Mouse (Mus musculus): ENCODE results near the gene Cxcl16. TPM values are rescaled to one million over a fixed set of nuclear protein-coding genes. Genes with fewer than 3 reads are reported as not detected.

The Cxcl16 gene
- polyA plus RNA-seq (2017; shearing (Covaris generic)) = 3.0 TPM

GRCm38 (mm10) chr11:70459601-70460101 lies at the start of gene Cxcl16:
Gene Cxcl16, minus strand, starts transcription at chr11:70459984.

DNA sequence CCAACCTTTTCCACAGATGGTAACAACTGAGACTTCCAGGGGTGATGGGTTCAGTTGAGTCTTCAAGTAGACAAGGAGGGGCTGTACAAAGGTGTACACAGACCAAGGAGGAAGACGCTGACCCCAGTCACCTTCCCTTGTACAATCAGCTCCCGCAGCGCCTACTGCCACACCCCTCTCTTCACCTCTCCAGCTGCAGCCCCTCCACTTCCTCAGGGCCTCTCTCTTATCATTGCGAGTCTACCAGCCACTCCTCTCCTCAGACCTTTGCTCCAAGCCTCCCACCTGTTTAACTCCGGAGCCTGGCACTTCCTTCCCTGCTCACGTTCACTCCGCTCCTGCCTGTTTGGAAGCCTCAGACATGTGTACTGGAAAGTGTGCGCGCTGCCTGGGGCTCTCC lies 45.2 kb upstream of the Cxcl16 start, which contains the start of gene Tm4sf5:
TSS of gene Tm4sf5 (plus strand) at position 275 of the 400 bp plus-strand sequence.

GRCm38 (mm10) chr11:70458688-70459600 lies 840 bp downstream of the Cxcl16 start, which contains the start of gene Zmynd15:
Gene Zmynd15, plus strand, starts transcription at chr11:70459433.

GRCm38 (mm10) chr11:70451797-70452498 lies 7.8 kb downstream of the Cxcl16 start, which contains the start of gene Med11:
Gene Med11, plus strand, starts transcription at chr11:70451919.

DNA sequence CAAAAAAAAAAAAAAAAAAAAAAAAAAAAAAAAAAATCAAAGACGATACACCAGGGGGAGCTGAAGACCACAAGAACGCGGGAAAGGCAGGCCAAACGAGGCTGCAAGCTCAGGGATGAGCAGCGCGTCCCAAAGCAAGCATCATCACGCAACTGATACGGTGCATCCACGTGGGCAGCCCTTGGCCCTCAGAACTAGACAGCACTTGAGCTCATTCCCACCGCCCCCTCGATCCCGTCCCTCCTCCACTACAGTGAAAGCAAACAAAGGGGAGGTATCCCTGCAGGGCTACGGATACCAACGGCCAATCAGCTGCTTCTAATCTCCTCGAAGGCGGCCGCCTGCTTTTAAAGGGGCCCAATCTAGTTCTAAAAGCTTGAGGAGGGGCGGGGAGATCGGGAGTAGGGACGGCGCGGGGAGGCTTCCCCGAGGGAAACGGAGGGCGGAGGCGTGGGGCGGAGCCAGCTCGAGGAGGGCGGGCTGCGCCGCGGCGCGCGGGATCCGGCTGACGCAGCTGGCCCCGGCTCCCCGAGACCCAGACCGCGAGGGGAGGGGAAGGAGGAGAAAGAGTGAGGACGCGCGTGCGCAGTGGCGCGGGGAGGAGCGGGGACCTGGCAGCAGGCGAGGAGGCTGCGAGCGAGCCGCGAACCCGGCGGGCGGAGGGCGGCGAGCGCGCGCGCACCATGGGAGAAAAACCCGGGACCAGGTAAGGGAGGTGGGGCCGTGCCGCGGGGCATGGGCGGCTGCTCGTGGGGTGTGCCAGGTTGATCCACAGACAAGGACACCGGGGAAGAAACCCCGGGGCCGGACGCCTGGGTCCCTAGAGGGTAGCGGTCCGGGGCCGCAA lies 27.5 kb downstream of the Cxcl16 start, which contains the start of gene Arrb2:
TSS of gene Arrb2 (plus strand) at position 588 of the 847 bp plus-strand sequence.

GRCm38 (mm10) chr11:70409594-70410296 lies 50.0 kb downstream of the Cxcl16 start, which contains the start of gene Pelp1:
Gene Pelp1, minus strand, starts transcription at chr11:70410031.

Other genes starting within 250 kb of the Cxcl16 start
- gene Slc16a11, start 247.2 kb downstream of the Cxcl16 start, polyA plus RNA-seq (2017; shearing (Covaris generic)) = not detected
- gene Slc16a13, start 238.9 kb downstream of the Cxcl16 start, polyA plus RNA-seq (2017; shearing (Covaris generic)) = 0.65 TPM
- gene Bcl6b, start 230.2 kb downstream of the Cxcl16 start, polyA plus RNA-seq (2017; shearing (Covaris generic)) = 0.11 TPM
- 86.1 TPM for gene 0610010K14Rik, start 222.1 kb downstream of the Cxcl16 start, polyA plus RNA-seq (2017; shearing (Covaris generic))
- 4.5 TPM for gene Gm21988, start 220.2 kb downstream of the Cxcl16 start, polyA plus RNA-seq (2017; shearing (Covaris generic))
- gene Rnasek, start 220.1 kb downstream of the Cxcl16 start, polyA plus RNA-seq (2017; shearing (Covaris generic)) = 200 TPM
- gene Alox12, start 204.6 kb downstream of the Cxcl16 start, polyA plus RNA-seq (2017; shearing (Covaris generic)) = not detected
- not detected for gene Alox12e, start 137.4 kb downstream of the Cxcl16 start, polyA plus RNA-seq (2017; shearing (Covaris generic))
- gene Alox15, start 108.0 kb downstream of the Cxcl16 start, polyA plus RNA-seq (2017; shearing (Covaris generic)) = 0.26 TPM
- 9.9 TPM for gene Pelp1, start 50.0 kb downstream of the Cxcl16 start, polyA plus RNA-seq (2017; shearing (Covaris generic))
- 172 TPM for gene Arrb2, start 27.3 kb downstream of the Cxcl16 start, polyA plus RNA-seq (2017; shearing (Covaris generic))
- 192 TPM for gene Med11, start 8.1 kb downstream of the Cxcl16 start, polyA plus RNA-seq (2017; shearing (Covaris generic))
- gene Zmynd15, start 551 bp downstream of the Cxcl16 start, polyA plus RNA-seq (2017; shearing (Covaris generic)) = 0.43 TPM
- gene Tm4sf5, start 45.3 kb upstream of the Cxcl16 start, polyA plus RNA-seq (2017; shearing (Covaris generic)) = 0.67 TPM
- not detected for gene Vmo1, start 54.6 kb upstream of the Cxcl16 start, polyA plus RNA-seq (2017; shearing (Covaris generic))
- not detected for gene Gltpd2, start 59.2 kb upstream of the Cxcl16 start, polyA plus RNA-seq (2017; shearing (Covaris generic))
- gene Psmb6, start 65.4 kb upstream of the Cxcl16 start, polyA plus RNA-seq (2017; shearing (Covaris generic)) = 301 TPM
- gene Gm40193, start 73.0 kb upstream of the Cxcl16 start, polyA plus RNA-seq (2017; shearing (Covaris generic)) = not detected
- gene Pld2, start 80.1 kb upstream of the Cxcl16 start, polyA plus RNA-seq (2017; shearing (Covaris generic)) = 12.7 TPM
- gene Mink1, start 102.9 kb upstream of the Cxcl16 start, polyA plus RNA-seq (2017; shearing (Covaris generic)) = 24.3 TPM
- gene 4930544D05Rik, start 155.9 kb upstream of the Cxcl16 start, polyA plus RNA-seq (2017; shearing (Covaris generic)) = 1.5 TPM
- gene Chrne, start 159.2 kb upstream of the Cxcl16 start, polyA plus RNA-seq (2017; shearing (Covaris generic)) = 10.7 TPM
- gene Gp1ba, start 179.1 kb upstream of the Cxcl16 start, polyA plus RNA-seq (2017; shearing (Covaris generic)) = not detected
- gene Rnf167, start 187.3 kb upstream of the Cxcl16 start, polyA plus RNA-seq (2017; shearing (Covaris generic)) = 286 TPM
- 71.3 TPM for gene Slc25a11, start 187.5 kb upstream of the Cxcl16 start, polyA plus RNA-seq (2017; shearing (Covaris generic))
- 2,639 TPM for gene Pfn1, start 194.7 kb upstream of the Cxcl16 start, polyA plus RNA-seq (2017; shearing (Covaris generic))
- gene Eno3, start 197.2 kb upstream of the Cxcl16 start, polyA plus RNA-seq (2017; shearing (Covaris generic)) = 11.1 TPM
- 67.7 TPM for gene Spag7, start 209.4 kb upstream of the Cxcl16 start, polyA plus RNA-seq (2017; shearing (Covaris generic))
- 41.4 TPM for gene Camta2, start 228.1 kb upstream of the Cxcl16 start, polyA plus RNA-seq (2017; shearing (Covaris generic))
- gene Inca1, start 240.2 kb upstream of the Cxcl16 start, polyA plus RNA-seq (2017; shearing (Covaris generic)) = 0.35 TPM
- 1.4 TPM for gene Kif1c, start 240.6 kb upstream of the Cxcl16 start, polyA plus RNA-seq (2017; shearing (Covaris generic))